Mouse (Mus musculus) MEL (cell line): ENCODE data around the gene Ighmbp2.
A peak's percentile ranks its signal among the peaks of the same experiment; 100 is the strongest.

Source experiments
- BHLHE40 ChIP-seq: IDR thresholded peaks from 2 replicates; pipeline ENCODE4 v1.6.1; 2012; ENCODE audit warnings: low read depth, mild to moderate bottlenecking, inconsistent platforms, low read length, improper control_type of control experiment, borderline replicate concordance
- CTCF ChIP-seq, 3 experiments: IDR thresholded peaks in 2 of 3; conservative IDR thresholded peaks in 1 of 3; 2 replicates each; pipeline ENCODE4 v1.5.1; 2011 to 2012; ENCODE audit warnings: low read length in 3 of 3, low read depth in 2 of 3, mild to moderate bottlenecking in 2 of 3, improper control_type of control experiment in 1 of 3, inconsistent platforms in 1 of 3, mixed read lengths in 1 of 3, moderate library complexity in 1 of 3; ENCODE audit not compliant: control insufficient read depth in 1 of 3, insufficient read depth in 1 of 3, poor library complexity in 1 of 3, severe bottlenecking in 1 of 3
- EP300 ChIP-seq, 2 experiments: IDR thresholded peaks; 2 replicates each; pipeline ENCODE4 v1.6.1; 2011; ENCODE audit warnings: improper control_type of control experiment in 2 of 2, low read length in 2 of 2, low read depth in 1 of 2, mild to moderate bottlenecking in 1 of 2
- ETS1 ChIP-seq: IDR thresholded peaks from 2 replicates; pipeline ENCODE4 v1.6.1; 2012; ENCODE audit warnings: low read depth, mild to moderate bottlenecking, inconsistent platforms, low read length, improper control_type of control experiment, moderate library complexity
- GATA1 ChIP-seq: IDR thresholded peaks from 2 replicates; pipeline ENCODE4 v1.6.1; 2011; ENCODE audit warnings: low read depth, low read length, improper control_type of control experiment
- MAFK ChIP-seq: IDR thresholded peaks from 2 replicates; pipeline ENCODE4 v1.6.1; 2011; ENCODE audit warnings: low read depth, mild to moderate bottlenecking, low read length, improper control_type of control experiment, borderline replicate concordance
- MEF2A ChIP-seq: IDR thresholded peaks from 2 replicates; pipeline ENCODE4 v1.6.1; 2014; ENCODE audit warnings: low read depth, mild to moderate bottlenecking, inconsistent platforms, low read length, improper control_type of control experiment; ENCODE audit not compliant: poor library complexity, insufficient replicate concordance, severe bottlenecking; ENCODE audit errors: extremely low read depth
- NRF1 ChIP-seq: IDR thresholded peaks from 2 replicates; pipeline ENCODE4 v1.6.1; 2014; ENCODE audit warnings: low read depth, mild to moderate bottlenecking, inconsistent platforms, low read length, improper control_type of control experiment, moderate library complexity; ENCODE audit not compliant: poor library complexity, insufficient read depth, severe bottlenecking
- POLR2A ChIP-seq, 2 experiments: IDR thresholded peaks; 2 replicates each; pipeline ENCODE4 v1.6.1; 2011 to 2012; ENCODE audit warnings: low read length in 2 of 2, mild to moderate bottlenecking in 2 of 2, control low read depth in 1 of 2, improper control_type of control experiment in 1 of 2, low read depth in 1 of 2, moderate library complexity in 1 of 2; ENCODE audit not compliant: control insufficient read depth in 1 of 2, insufficient read depth in 1 of 2, poor library complexity in 1 of 2
- POLR2AphosphoS5 ChIP-seq: IDR thresholded peaks from 2 replicates; pipeline ENCODE4 v1.6.1; 2012; ENCODE audit warnings: low read depth, borderline replicate concordance, mild to moderate bottlenecking, inconsistent platforms, low read length, moderate library complexity, mixed read lengths
- SMC3 ChIP-seq: IDR thresholded peaks from 2 replicates; pipeline ENCODE4 v1.6.1; 2011; ENCODE audit warnings: low read depth, low read length, improper control_type of control experiment
- UBTF ChIP-seq: IDR thresholded peaks from 2 replicates; pipeline ENCODE4 v1.6.1; 2012; ENCODE audit warnings: low read depth, mild to moderate bottlenecking, inconsistent platforms, low read length, improper control_type of control experiment, moderate library complexity, borderline replicate concordance; ENCODE audit not compliant: insufficient read depth
- USF1 ChIP-seq: IDR thresholded peaks from 2 replicates; pipeline ENCODE4 v1.6.1; 2014; ENCODE audit warnings: low read depth, mild to moderate bottlenecking, inconsistent platforms, low read length, improper control_type of control experiment, moderate library complexity

DNA sequence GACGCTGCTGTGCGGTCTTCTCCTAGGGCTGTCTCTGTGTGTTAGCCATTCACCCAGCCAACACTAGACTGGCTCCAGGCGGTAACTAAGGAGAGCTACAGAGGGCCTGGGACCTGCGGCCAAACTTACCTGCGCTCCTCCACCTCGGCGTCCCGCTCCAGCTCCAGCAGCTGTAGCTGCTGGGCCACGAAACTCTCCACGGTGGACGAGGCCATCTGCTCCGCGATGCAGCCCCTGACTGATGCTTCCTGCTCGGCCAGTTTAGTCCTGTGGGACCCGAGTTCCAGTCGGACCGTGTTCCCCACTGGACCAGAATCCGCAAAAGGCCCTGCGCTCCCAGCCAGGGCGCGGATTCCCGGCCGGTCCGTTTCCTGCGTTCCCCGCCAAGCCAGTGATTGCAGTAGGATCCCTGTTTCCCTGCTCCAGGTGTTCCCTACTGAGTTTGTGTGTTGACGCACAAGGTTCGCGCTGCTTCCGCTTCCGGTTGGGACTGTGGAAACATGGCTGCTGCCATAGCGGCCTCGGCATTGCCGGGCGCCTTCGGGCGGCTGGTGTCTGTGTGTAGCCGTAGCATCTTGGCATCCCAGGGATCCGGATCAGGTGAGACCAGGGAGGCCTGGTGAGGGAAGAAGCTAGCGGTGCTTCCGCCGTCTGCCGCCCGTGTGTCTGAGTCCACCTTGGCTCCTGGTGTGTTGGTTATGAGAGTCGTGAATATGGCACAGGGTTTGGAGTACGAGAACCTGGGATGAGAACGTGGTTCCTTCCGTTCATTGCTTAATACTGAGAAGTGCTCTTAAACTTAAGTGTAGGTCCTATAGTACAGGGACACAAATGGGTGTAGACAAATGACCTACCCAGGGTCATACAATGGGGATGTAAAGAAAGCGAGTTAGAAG, at the start of gene Ighmbp2, which contains the start of gene Mrpl21:
- peak; percentile 94 to 96 for TF ChIP-seq POLR2A (IDR thresholded peaks at IDR 0.05; ENCODE audit: control insufficient read depth in 1 of 2, insufficient read depth in 1 of 2, low read depth in 1 of 2, low read length in 2 of 2, poor library complexity in 1 of 2)
- no peak for TF ChIP-seq EP300 (IDR thresholded peaks at IDR 0.05; ENCODE audit: low read depth in 1 of 2, low read length in 2 of 2)
- no peak for TF ChIP-seq CTCF (IDR thresholded peaks at IDR 0.05 in 2 of 3, conservative IDR thresholded peaks at IDR 0.05 in 1 of 3; ENCODE audit: control insufficient read depth in 1 of 3, insufficient read depth in 1 of 3, low read depth in 2 of 3, low read length in 3 of 3, poor library complexity in 1 of 3, severe bottlenecking in 1 of 3)
- TF ChIP-seq ETS1, result peak; percentile 22; the same call in 1 of the 2 replicates
- TF ChIP-seq POLR2AphosphoS5, result no peak; the same call in 1 of the 2 replicates
- TF ChIP-seq GATA1, result no peak
- no peak for TF ChIP-seq MAFK
- TF ChIP-seq USF1, result 0 out of 2 replicates have a peak, but pooled peaks have one; percentile 23
- no peak for TF ChIP-seq MEF2A
- TF ChIP-seq SMC3, result no peak
- no peak for TF ChIP-seq UBTF
- TF ChIP-seq BHLHE40, result no peak
- peak; percentile 3; the same call in 1 of the 2 replicates for TF ChIP-seq NRF1
